17 mouse cellular contexts compared by ENCODE assay signal in the genomic region with DNA sequence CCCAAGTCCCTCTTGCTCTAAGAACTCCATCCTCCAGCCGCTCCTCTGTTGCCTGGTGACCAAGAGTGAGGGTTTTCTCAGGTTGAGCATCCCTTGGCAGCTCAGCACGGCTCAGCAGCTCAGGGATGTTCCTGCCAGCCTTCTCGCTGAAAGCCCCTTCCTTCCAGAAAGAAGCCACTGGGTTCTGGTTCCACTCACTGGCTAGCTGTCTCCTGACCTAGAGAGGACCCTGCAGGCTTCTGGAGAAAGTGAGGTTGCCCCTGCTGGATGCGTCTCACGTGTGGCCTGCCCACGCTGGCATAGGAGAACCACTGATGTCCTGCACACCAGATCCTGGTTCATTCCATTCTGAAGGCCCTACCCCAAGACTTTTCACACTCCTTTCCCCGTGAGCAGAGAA. TPM values are rescaled to one million over a fixed set of nuclear protein-coding genes. Genes with fewer than 3 reads are reported as not detected.
DNase-seq lines count a peak whose midpoint lies in the region; ATAC-seq and TF ChIP-seq lines count a peak whose summit lies in the region.
"Had no signal": no experiment of that assay in that cellular context is flagged by ENCODE, and none has a peak within 500 bp of the region (broad histone marks: within the 10 kb centered on the region; RNA-seq: fewer than 3 reads in every experiment).

No protein-coding gene starts in this region.

- no peak overlapping the region for H3K4me2 ChIP-seq in forebrain, postnatal 0 days (ENCODE audit: low read depth)
- 0 out of 2 replicates have a peak overlapping the region, but pooled peaks have one; percentile 1 for H3K4me2 ChIP-seq in embryonic facial prominence, embryonic 12.5 days (replicated peaks)
- peak overlapping the region; percentile 83 for H3K4me2 ChIP-seq in hindbrain, embryonic 13.5 days
- peak overlapping the region; percentile 76 for H3K4me2 ChIP-seq in midbrain, embryonic 15.5 days
- H3K4me2 ChIP-seq: liver, embryonic 11.5 days; lung, embryonic 15.5 days had no signal

- H3K9ac ChIP-seq in forebrain, postnatal 0 days = no peak overlapping the region
- no peak overlapping the region for H3K9ac ChIP-seq in embryonic facial prominence, embryonic 12.5 days
- H3K9ac ChIP-seq in hindbrain, embryonic 13.5 days = peak overlapping the region; percentile 60
- peak overlapping the region; percentile 9; the same call in 1 of the 2 replicates for H3K9ac ChIP-seq in midbrain, embryonic 15.5 days
- H3K9ac ChIP-seq: lung, embryonic 15.5 days had no signal

- no peaks in the 10 kb centered on the region for H3K9me3 ChIP-seq in forebrain, embryonic 10.5 days
- H3K9me3 ChIP-seq in forebrain, postnatal 0 days (ENCODE audit: low read length) = no peaks in the 10 kb centered on the region
- no peaks in the 10 kb centered on the region for H3K9me3 ChIP-seq in embryonic facial prominence, embryonic 12.5 days
- no peaks in the 10 kb centered on the region for H3K9me3 ChIP-seq in hindbrain, embryonic 13.5 days
- H3K9me3 ChIP-seq in midbrain, embryonic 15.5 days = no peaks in the 10 kb centered on the region
- H3K9me3 ChIP-seq: lung, embryonic 15.5 days had no signal

- peaks cover 61% of the 10 kb centered on the region for H3K27me3 ChIP-seq in forebrain, embryonic 10.5 days (ENCODE audit: poor library complexity, severe bottlenecking)
- H3K27me3 ChIP-seq in forebrain, postnatal 0 days (ENCODE audit: insufficient read depth, low read length) = no peaks in the 10 kb centered on the region
- H3K27me3 ChIP-seq in embryonic facial prominence, embryonic 12.5 days = peaks cover 21% of the 10 kb centered on the region
- 0 out of 2 replicates have a peak, but pooled peaks cover 5% of the 10 kb centered on the region for H3K27me3 ChIP-seq in hindbrain, embryonic 13.5 days
- H3K27me3 ChIP-seq in midbrain, embryonic 15.5 days (replicated peaks) = no peaks in the 10 kb centered on the region
- H3K27me3 ChIP-seq: CH12.LX; lung, embryonic 15.5 days had no signal

- intact Hi-C loops in gastrocnemius, postnatal 14 days (cut with DNase I; ENCODE audit: low total_unique reads) = no loop called here

- H3K36me3 ChIP-seq in forebrain, embryonic 10.5 days (replicated peaks) = peaks cover 38% of the 10 kb centered on the region
- H3K36me3 ChIP-seq in forebrain, postnatal 0 days (ENCODE audit: insufficient read depth) = no peaks in the 10 kb centered on the region; the same call in 1 of the 2 replicates
- H3K36me3 ChIP-seq in embryonic facial prominence, embryonic 12.5 days = peaks cover 16% of the 10 kb centered on the region
- H3K36me3 ChIP-seq in hindbrain, embryonic 13.5 days = 0 out of 2 replicates have a peak, but pooled peaks cover 3% of the 10 kb centered on the region
- H3K36me3 ChIP-seq in midbrain, embryonic 15.5 days (replicated peaks) = no peaks in the 10 kb centered on the region

- no peak for TF ChIP-seq CTCF in forebrain, postnatal 0 days (IDR thresholded peaks at IDR 0.05; ENCODE audit: low read depth)

- ATAC-seq in forebrain, postnatal 0 days = no peak
- no peak for ATAC-seq in embryonic facial prominence, embryonic 12.5 days (ENCODE audit: insufficient number of reproducible peaks, insufficient read depth, low FRiP score, low TSS enrichment)
- no peak for ATAC-seq in hindbrain, embryonic 13.5 days (ENCODE audit: low FRiP score)
- no peak for ATAC-seq in midbrain, embryonic 15.5 days (replicated peaks)
- ATAC-seq: inflammation-experienced regulatory T-cells, adult 6 months had no signal

- H3K4me3 ChIP-seq in forebrain, embryonic 10.5 days = peak overlapping the region; percentile 52
- no peak overlapping the region for H3K4me3 ChIP-seq in forebrain, postnatal 0 days (ENCODE audit: low read depth, low read length)
- no peak overlapping the region for H3K4me3 ChIP-seq in embryonic facial prominence, embryonic 12.5 days
- peak overlapping the region; percentile 49 for H3K4me3 ChIP-seq in hindbrain, embryonic 13.5 days
- H3K4me3 ChIP-seq in midbrain, embryonic 15.5 days = no peak overlapping the region
- H3K4me3 ChIP-seq: lung, embryonic 15.5 days had no signal

- peak overlapping the region; percentile 27; the same call in 1 of the 2 replicates for H3K27ac ChIP-seq in forebrain, embryonic 10.5 days
- no peak overlapping the region for H3K27ac ChIP-seq in forebrain, postnatal 0 days (ENCODE audit: low read depth, low read length)
- no peak overlapping the region for H3K27ac ChIP-seq in embryonic facial prominence, embryonic 12.5 days
- peak overlapping the region; percentile 87 for H3K27ac ChIP-seq in hindbrain, embryonic 13.5 days
- H3K27ac ChIP-seq in midbrain, embryonic 15.5 days = peak overlapping the region; percentile 69
- H3K27ac ChIP-seq: kidney, postnatal 0 days; lung, embryonic 15.5 days had no signal

- 86% methylated on average over 7 of the region's 7 CpGs for WGBS in forebrain, embryonic 10.5 days
- 85% methylated on average over 7 of the region's 7 CpGs for WGBS in forebrain, postnatal 0 days
- WGBS in embryonic facial prominence, embryonic 12.5 days = 89% methylated on average over 7 of the region's 7 CpGs
- WGBS in hindbrain, embryonic 13.5 days = 85% methylated on average over 7 of the region's 7 CpGs
- 79% methylated on average over 7 of the region's 7 CpGs for WGBS in midbrain, embryonic 15.5 days

- no peak for DNase-seq in forebrain, embryonic 10.5 days (ENCODE audit: extremely low spot score, low spot score)
- DNase-seq in forebrain, postnatal 0 days = no peak
- DNase-seq in gastrocnemius, postnatal 14 days = no peak
- no peak for DNase-seq in embryo, embryonic 9.5 days (ENCODE audit: extremely low spot score)
- DNase-seq in frontal cortex, adult 2 months (ENCODE audit: extremely low spot score in 1 of 2, low spot score in 1 of 2) = no peak
- DNase-seq: cerebellum, adult 9-10 months; embryo, embryonic 11 days; gastrocnemius, postnatal 10 days; right cerebral cortex, postnatal 25 days had no signal

- H3K4me1 ChIP-seq in forebrain, embryonic 10.5 days = peaks cover 96% of the 10 kb centered on the region
- H3K4me1 ChIP-seq in forebrain, postnatal 0 days (ENCODE audit: insufficient read depth) = peaks cover 23% of the 10 kb centered on the region
- H3K4me1 ChIP-seq in embryonic facial prominence, embryonic 12.5 days = peaks cover 55% of the 10 kb centered on the region
- H3K4me1 ChIP-seq in hindbrain, embryonic 13.5 days (replicated peaks) = peaks cover 85% of the 10 kb centered on the region
- H3K4me1 ChIP-seq in midbrain, embryonic 15.5 days = peaks cover 78% of the 10 kb centered on the region

RNA-seq across cellular contexts. Expression of gene Fam110a, which starts 11.0 kb away (rescaled TPM):
- 60.3 and 70.4 TPM in 2 replicates for polyA plus RNA-seq in forebrain, embryonic 10.5 days (2016; fragmentation: Nextera tagmentation; extraction: Ambion mirVana)
- 17.2 and 24.3 TPM in 2 replicates for total RNA-seq in forebrain, postnatal 0 days (2014; rRNA removed)
- 41.2 and 47.7 TPM in 2 replicates for polyA plus RNA-seq in forebrain, postnatal 0 days (2015; fragmentation: Nextera tagmentation; extraction: Ambion mirVana)
- 34.6 and 36.2 TPM in 2 replicates for polyA plus RNA-seq in embryonic facial prominence, embryonic 12.5 days (2016; fragmentation: Nextera tagmentation; extraction: Ambion mirVana)
- polyA plus RNA-seq in hindbrain, embryonic 13.5 days (2015; fragmentation: Nextera tagmentation; extraction: Ambion mirVana) = 68.1 and 71.4 TPM in 2 replicates
- polyA plus RNA-seq in midbrain, embryonic 15.5 days (2015; fragmentation: Nextera tagmentation; extraction: Ambion mirVana) = 61.2 and 62.8 TPM in 2 replicates
- total RNA-seq in gastrocnemius, postnatal 14 days (2021) = 1 to 10 TPM; 3.8 to 4.8 TPM
- 6.3 and 6.7 TPM in 2 replicates for polyA plus RNA-seq in frontal cortex, adult 2 months (2012; rRNA removed)

RNA-seq across cellular contexts. Expression of gene Slc52a3, which starts 27.3 kb away (rescaled TPM):
- polyA plus RNA-seq in forebrain, embryonic 10.5 days (2016; fragmentation: Nextera tagmentation; extraction: Ambion mirVana) = 0.69 and 0.79 TPM in 2 replicates
- 0.92 and 2.2 TPM in 2 replicates for total RNA-seq in forebrain, postnatal 0 days (2014; rRNA removed)
- 2.0 TPM in 2 replicates for polyA plus RNA-seq in forebrain, postnatal 0 days (2015; fragmentation: Nextera tagmentation; extraction: Ambion mirVana)
- 1.2 TPM in 2 replicates for polyA plus RNA-seq in embryonic facial prominence, embryonic 12.5 days (2016; fragmentation: Nextera tagmentation; extraction: Ambion mirVana)
- polyA plus RNA-seq in hindbrain, embryonic 13.5 days (2015; fragmentation: Nextera tagmentation; extraction: Ambion mirVana) = 0.55 and 1.2 TPM in 2 replicates
- polyA plus RNA-seq in midbrain, embryonic 15.5 days (2015; fragmentation: Nextera tagmentation; extraction: Ambion mirVana) = 1.3 and 2.2 TPM in 2 replicates
- total RNA-seq in gastrocnemius, postnatal 14 days (2021) = 1 to 10 TPM; 1.3 to 1.4 TPM
- polyA plus RNA-seq in frontal cortex, adult 2 months (2012; rRNA removed) = 3.2 and 3.8 TPM in 2 replicates

RNA-seq across cellular contexts. Expression of gene Angpt4, which starts 58.0 kb away (rescaled TPM):
- 0.06 and 0.17 TPM in 2 replicates for polyA plus RNA-seq in forebrain, embryonic 10.5 days (2016; fragmentation: Nextera tagmentation; extraction: Ambion mirVana)
- total RNA-seq in forebrain, postnatal 0 days (2014; rRNA removed) = 0.08 and 0.43 TPM in 2 replicates
- polyA plus RNA-seq in forebrain, postnatal 0 days (2015; fragmentation: Nextera tagmentation; extraction: Ambion mirVana) = 0.06 and 0.19 TPM in 2 replicates
- polyA plus RNA-seq in embryonic facial prominence, embryonic 12.5 days (2016; fragmentation: Nextera tagmentation; extraction: Ambion mirVana) = 0.28 and 0.31 TPM in 2 replicates
- 0.35 and 0.64 TPM in 2 replicates for polyA plus RNA-seq in hindbrain, embryonic 13.5 days (2015; fragmentation: Nextera tagmentation; extraction: Ambion mirVana)
- 0.18 and 0.23 TPM in 2 replicates for polyA plus RNA-seq in midbrain, embryonic 15.5 days (2015; fragmentation: Nextera tagmentation; extraction: Ambion mirVana)
- under 1 TPM in 1 of 2 experiments, not detected in 1; 0.12 TPM for total RNA-seq in gastrocnemius, postnatal 14 days (2021)
- polyA plus RNA-seq in frontal cortex, adult 2 months (2012; rRNA removed) = 0.26 and 0.32 TPM in 2 replicates
- polyA plus RNA-seq: inflammation-experienced regulatory T-cells, adult 6 months had no signal

Comparison
In these comparisons a context has a peak if more than half of its experiments do, and no peak if none do; other contexts are left out.
1. H3K27ac ChIP-seq: peak in forebrain, embryonic 10.5 days (single experiment), hindbrain, embryonic 13.5 days (single experiment) and midbrain, embryonic 15.5 days (single experiment); none in forebrain, postnatal 0 days (single experiment) and embryonic facial prominence, embryonic 12.5 days (single experiment).
2. H3K4me3 ChIP-seq: peak in forebrain, embryonic 10.5 days (single experiment) and hindbrain, embryonic 13.5 days (single experiment); none in forebrain, postnatal 0 days (single experiment), embryonic facial prominence, embryonic 12.5 days (single experiment) and midbrain, embryonic 15.5 days (single experiment).
3. H3K9ac ChIP-seq: peak in hindbrain, embryonic 13.5 days (single experiment) and midbrain, embryonic 15.5 days (single experiment); none in forebrain, postnatal 0 days (single experiment) and embryonic facial prominence, embryonic 12.5 days (single experiment).